Mouse (Mus musculus) C3H10T1/2 (cell line): ENCODE results near the gene Ccna1. TPM values are rescaled to one million over a fixed set of nuclear protein-coding genes. Genes with fewer than 3 reads are reported as not detected.

ENCODE experiments used
- polyA plus RNA-seq, 2 experiments: library from polyadenylated mRNA; unstranded; fragments of >200 nt; fragmentation: generic; extraction: Trizol; gene quantifications; one replicate each; pipeline ENCODE4 v1.2.1; 2012; ENCODE audit warnings: missing spikeins in 2 of 2

Gene Ccna1
- not detected for polyA plus RNA-seq

GRCm38 (mm10) chr3:55055038-55055746, at the start of gene Ccna1:
TSS of gene Ccna1 (minus strand) at chr3:55055501.

Other genes starting within 250 kb of the Ccna1 start
- 10 to 100 TPM; 16.4 to 20.1 TPM for gene Rfxap, start 247.7 kb downstream of the Ccna1 start, polyA plus RNA-seq
- gene Sertm1, start 139.6 kb downstream of the Ccna1 start, polyA plus RNA-seq, result not detected
- gene Spg20, start 56.6 kb upstream of the Ccna1 start, polyA plus RNA-seq, result 10 to 100 TPM in 1 of 2 experiments, 1 to 10 TPM in 1; 2.6 to 20.8 TPM
- under 1 TPM in 1 of 2 experiments, not detected in 1; 0.05 TPM for gene Ccdc169, start 81.8 kb upstream of the Ccna1 start, polyA plus RNA-seq
- gene Sohlh2, start 126.5 kb upstream of the Ccna1 start, polyA plus RNA-seq, result under 1 TPM; 0.01 to 0.04 TPM
- gene Dclk1, start 186.9 kb upstream of the Ccna1 start, polyA plus RNA-seq, result 10 to 100 TPM in 1 of 2 experiments, 1 to 10 TPM in 1; 2.1 to 27.1 TPM